ENCODE assay signal across 38 mouse cellular contexts in the genomic region with DNA sequence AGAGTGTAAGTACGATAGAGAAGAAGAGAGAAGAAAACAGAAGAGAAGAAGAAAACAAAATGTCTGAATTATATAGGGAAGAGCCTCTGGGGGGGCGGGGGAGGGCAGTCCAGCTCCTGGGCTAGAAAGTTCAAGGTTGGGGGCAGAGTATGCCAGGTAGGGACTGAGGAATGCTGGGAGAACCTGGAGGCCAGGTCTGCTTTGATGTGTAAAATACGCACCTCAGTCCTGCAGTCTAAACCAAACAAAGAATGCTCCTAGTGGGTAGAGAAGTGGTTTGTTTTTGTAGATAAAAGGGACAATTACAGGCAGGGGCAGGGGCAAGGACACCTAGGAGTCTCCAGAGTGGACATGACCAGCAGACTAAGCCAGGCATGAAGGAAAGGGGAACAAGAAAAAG. TPM values are rescaled to one million over a fixed set of nuclear protein-coding genes. Genes with fewer than 3 reads are reported as not detected.
"Had no signal": no experiment of that assay in that cellular context is flagged by ENCODE, and none has a peak within 500 bp of the region (broad histone marks: within the 10 kb centered on the region; RNA-seq: fewer than 3 reads in every experiment).

No protein-coding gene starts in this region.

- ATAC-seq: hindbrain, embryonic 16.5 days; inflammation-experienced regulatory T-cells, adult 6 months; intestine, embryonic 15.5 days; intestine, postnatal 0 days; liver, embryonic 12.5 days had no signal

- DNase-seq: gastrocnemius, adult 2 months; gastrocnemius, postnatal 10 days; gastrocnemius, postnatal 36 days; heart, adult 11 months; heart, adult 2 months; heart, postnatal 10 days; heart, postnatal 4 days; kidney, adult 18-20 months; kidney, adult 9 months; kidney, postnatal 14 days; kidney, postnatal 36 days; layer of hippocampus, adult 9-11 months; layer of hippocampus, postnatal 36 days; left cerebral cortex, postnatal 4 days had no signal

- H3K4me2 ChIP-seq: heart, embryonic 12.5 days; hindbrain, embryonic 12.5 days; hindbrain, embryonic 14.5 days; intestine, embryonic 15.5 days; limb, embryonic 13.5 days; limb, embryonic 15.5 days; liver, embryonic 12.5 days had no signal

- H3K4me3 ChIP-seq: gastrocnemius, adult 2 months; heart, adult 2 months; heart, embryonic 10.5 days; heart, embryonic 12.5 days; hindbrain, embryonic 10.5 days; hindbrain, embryonic 12.5 days; intestine, embryonic 15.5 days; kidney, embryonic 15.5 days; limb, embryonic 13.5 days; limb, embryonic 15.5 days; liver, embryonic 12.5 days had no signal

- H3K9ac ChIP-seq: hindbrain, embryonic 12.5 days; hindbrain, embryonic 14.5 days; intestine, embryonic 15.5 days; limb, embryonic 13.5 days; limb, embryonic 15.5 days; liver, embryonic 12.5 days; liver, embryonic 14.5 days had no signal

- H3K27me3 ChIP-seq: heart, embryonic 12.5 days; hindbrain, embryonic 12.5 days; intestine, embryonic 15.5 days; kidney, embryonic 15.5 days; limb, embryonic 13.5 days; limb, embryonic 15.5 days had no signal

- H3K9me3 ChIP-seq: heart, embryonic 10.5 days; heart, embryonic 12.5 days; hindbrain, embryonic 10.5 days; hindbrain, embryonic 12.5 days; intestine, embryonic 15.5 days; kidney, embryonic 15.5 days; limb, embryonic 13.5 days; limb, embryonic 15.5 days; liver, embryonic 12.5 days had no signal

- H3K27ac ChIP-seq: gastrocnemius, adult 2 months; heart, adult 2 months; heart, embryonic 10.5 days; hindbrain, embryonic 12.5 days; hindbrain, embryonic 14.5 days; intestine, embryonic 15.5 days; kidney, postnatal 0 days; limb, embryonic 13.5 days; limb, embryonic 15.5 days; liver, embryonic 12.5 days; liver, embryonic 14.5 days had no signal

RNA-seq across cellular contexts. Expression of a gene that starts 7.6 kb away (rescaled TPM):
- total RNA-seq: gastrocnemius, adult 2 months; gastrocnemius, postnatal 36 days; liver, adult 2 months had no signal
- polyA plus RNA-seq: inflammation-experienced regulatory T-cells, adult 6 months; liver, adult 2 months; liver, embryonic 16.5 days had no signal

RNA-seq across cellular contexts. Expression of a gene that starts 29.6 kb away (rescaled TPM):
- total RNA-seq: liver, adult 2 months had no signal

RNA-seq across cellular contexts. Expression of a gene that starts 51.6 kb away (rescaled TPM):
- total RNA-seq: gastrocnemius, adult 2 months; gastrocnemius, postnatal 36 days; heart, adult 2 months; heart, postnatal 25 days; heart, postnatal 4 days; layer of hippocampus, adult 18-20 months; layer of hippocampus, adult 8-10 months; layer of hippocampus, postnatal 14 days; layer of hippocampus, postnatal 36 days; left cerebral cortex, adult 18-20 months; left cerebral cortex, adult 8-10 months; left cerebral cortex, postnatal 14 days; left cerebral cortex, postnatal 4 days; liver, adult 2 months had no signal
- polyA plus RNA-seq: liver, embryonic 16.5 days had no signal
